Mouse (Mus musculus) thymus, postnatal 25 days (tissue): ENCODE results near the gene Slf2.
A peak's percentile ranks its signal among the peaks of the same experiment; 100 is the strongest.

Experiments used
- DNase-seq: peaks from one replicate; pipeline ENCODE4 v3.0.0; 2022

The Slf2 gene

GRCm38 (mm10) chr19:45014335-45014971 is 83.5 kb downstream of the Slf2 start, which contains the start of gene Lzts2:
Lzts2 (plus strand) TSS chr19:45014414.
- DNase-seq, result peak; percentile 24

GRCm38 (mm10) chr19:45014981-45015402 is 84.0 kb downstream of the Slf2 start:
- DNase-seq, result peak; percentile 47

- DNase-seq, result peak; percentile 78
Measured at GRCm38 (mm10) chr19:45015518-45016281, 84.7 kb downstream of the Slf2 start.

- peak; percentile 12 for DNase-seq
Measured at GRCm38 (mm10) chr19:45016341-45017215, 85.6 kb downstream of the Slf2 start.

- peak; percentile 41 for DNase-seq
Measured at GRCm38 (mm10) chr19:45017216-45017771, 86.3 kb downstream of the Slf2 start.

GRCm38 (mm10) chr19:45017909-45018308 is 87.0 kb downstream of the Slf2 start:
- peak; percentile 20 for DNase-seq

GRCm38 (mm10) chr19:45018351-45018831 is 87.4 kb downstream of the Slf2 start:
- DNase-seq, result no peak

GRCm38 (mm10) chr19:45020348-45020747 is 89.4 kb downstream of the Slf2 start:
- DNase-seq, result no peak

GRCm38 (mm10) chr19:45021362-45021761 is 90.4 kb downstream of the Slf2 start:
- no peak for DNase-seq

- DNase-seq, result no peak
Measured at GRCm38 (mm10) chr19:45023993-45024392, 93.0 kb downstream of the Slf2 start.

GRCm38 (mm10) chr19:45024775-45025174 is 93.8 kb downstream of the Slf2 start:
- DNase-seq, result no peak

- no peak for DNase-seq
Measured at GRCm38 (mm10) chr19:45025937-45026568, 95.1 kb downstream of the Slf2 start.

- no peak for DNase-seq
Measured at GRCm38 (mm10) chr19:45026958-45027670, 96.2 kb downstream of the Slf2 start.

GRCm38 (mm10) chr19:45027848-45028247 is 96.9 kb downstream of the Slf2 start:
- no peak for DNase-seq

- DNase-seq, result no peak
Measured at GRCm38 (mm10) chr19:45028746-45029145, 97.8 kb downstream of the Slf2 start.

- no peak for DNase-seq
Measured at GRCm38 (mm10) chr19:45029571-45029970, 98.6 kb downstream of the Slf2 start.

GRCm38 (mm10) chr19:45030111-45030510 is 99.2 kb downstream of the Slf2 start:
- peak; percentile 59 for DNase-seq

GRCm38 (mm10) chr19:45030746-45031693 is 100.1 kb downstream of the Slf2 start:
- DNase-seq, result peak; percentile 54

- peak; percentile 69 for DNase-seq
Measured at GRCm38 (mm10) chr19:45031780-45032179, 100.8 kb downstream of the Slf2 start.
